Mouse (Mus musculus): ENCODE results near the gene Dnajc11.

Gene Dnajc11

GRCm38 (mm10) chr4:151986650-151987049 is 53.2 kb downstream of the Dnajc11 start:
- peak in 1 of 2 experiments; percentile 53 for DNase-seq

DNA sequence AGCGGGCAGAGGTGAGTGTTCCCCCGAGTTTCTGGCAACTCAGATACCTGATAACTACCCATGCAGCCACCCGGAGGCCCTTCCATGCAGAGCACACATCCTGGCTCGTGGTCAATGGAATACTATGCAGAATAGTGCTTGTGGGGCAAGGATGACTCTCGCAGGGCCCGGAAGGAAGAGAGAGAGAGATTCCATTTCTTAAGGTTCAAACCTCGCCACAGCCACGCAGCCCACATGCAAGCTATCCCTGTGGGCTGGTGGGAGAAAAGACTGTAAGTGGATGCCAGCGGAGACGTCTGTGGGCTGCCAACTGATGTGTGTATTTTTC is 54.5 kb downstream of the Dnajc11 start:
- no peak for DNase-seq

DNA sequence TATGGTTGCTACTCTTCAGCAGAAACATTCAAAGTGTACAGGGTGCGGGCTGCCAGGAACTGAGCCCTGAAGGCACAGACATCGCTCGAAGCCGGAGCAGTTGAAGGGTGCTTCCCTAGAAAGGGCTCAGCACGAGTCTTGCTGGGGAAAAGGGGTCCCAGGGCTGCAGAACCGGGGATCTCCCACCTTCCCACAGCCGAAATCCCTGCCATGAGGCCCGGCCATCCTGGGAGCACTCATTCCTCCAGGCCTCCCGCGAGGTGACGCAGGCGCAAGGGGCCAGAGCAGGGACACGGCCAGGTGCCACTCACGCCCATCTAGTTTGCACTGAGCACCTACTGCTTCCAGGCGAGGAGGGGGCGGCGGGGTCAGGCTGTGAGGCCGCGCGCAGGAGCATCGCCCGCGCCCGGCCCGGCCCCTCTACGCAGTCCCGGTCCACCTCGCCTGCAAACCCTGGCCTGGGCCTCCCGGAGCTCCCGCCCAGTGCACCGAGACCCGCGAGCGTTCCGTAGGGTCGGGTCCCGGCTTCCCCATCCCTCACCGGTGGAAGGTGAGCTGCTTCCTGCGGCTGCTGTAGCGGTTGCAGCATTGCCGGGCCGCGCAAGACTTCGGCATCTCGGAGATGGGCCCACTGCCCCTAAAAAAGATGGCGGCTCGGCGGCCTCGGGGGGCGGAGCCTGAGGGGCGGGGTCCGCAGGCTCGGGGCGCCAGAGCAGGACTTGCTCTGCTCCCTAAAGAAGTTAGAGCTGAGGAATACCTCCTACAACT is 55.0 kb downstream of the Dnajc11 start, which contains the start of gene Thap3:
Thap3 (minus strand) TSS at position 656 of the 768 bp plus-strand sequence.
- DNase-seq = peak; percentile 82 to 88

DNA sequence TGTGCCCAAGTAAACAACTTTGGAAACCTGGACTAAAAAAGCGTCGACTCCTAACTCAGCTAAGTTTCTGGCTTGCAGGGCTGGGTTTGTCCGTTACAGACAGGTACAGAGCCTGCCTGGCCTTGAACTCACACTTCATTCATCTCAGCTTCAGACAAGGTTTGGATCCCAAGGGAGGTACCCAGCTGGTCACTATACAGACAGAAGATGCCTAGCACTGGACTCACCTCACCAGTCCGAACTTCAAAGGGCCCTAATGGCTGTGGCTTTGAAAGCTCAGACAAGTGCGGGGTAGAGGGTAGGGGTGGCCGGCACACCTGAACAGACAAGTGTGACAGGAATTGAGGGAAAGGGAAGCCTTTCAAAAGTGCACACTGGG is 55.6 kb downstream of the Dnajc11 start:
- no peak for DNase-seq

DNA sequence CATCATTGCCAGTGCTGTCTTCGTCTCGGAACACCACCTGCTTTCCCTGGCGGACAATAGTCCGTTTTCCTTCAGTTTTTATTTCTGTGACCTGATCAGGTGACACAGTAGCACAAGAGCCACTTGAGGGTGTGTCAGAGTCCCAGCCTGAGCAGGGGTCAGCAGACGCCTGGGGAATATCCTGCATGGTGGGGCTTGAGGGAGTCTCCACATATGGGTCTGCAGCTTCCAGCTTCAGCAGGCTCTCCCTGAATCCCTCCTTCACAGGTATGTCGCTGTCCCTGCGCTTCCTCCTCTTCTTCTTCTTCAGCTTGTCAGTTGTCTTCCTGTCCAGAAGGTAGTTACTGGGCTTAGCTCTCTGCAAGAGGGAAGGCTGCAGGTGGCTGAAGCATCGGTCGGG is 58.6 kb downstream of the Dnajc11 start:
- DNase-seq = no peak

GRCm38 (mm10) chr4:151993035-151993434 is 59.5 kb downstream of the Dnajc11 start:
- DNase-seq = no peak

DNA sequence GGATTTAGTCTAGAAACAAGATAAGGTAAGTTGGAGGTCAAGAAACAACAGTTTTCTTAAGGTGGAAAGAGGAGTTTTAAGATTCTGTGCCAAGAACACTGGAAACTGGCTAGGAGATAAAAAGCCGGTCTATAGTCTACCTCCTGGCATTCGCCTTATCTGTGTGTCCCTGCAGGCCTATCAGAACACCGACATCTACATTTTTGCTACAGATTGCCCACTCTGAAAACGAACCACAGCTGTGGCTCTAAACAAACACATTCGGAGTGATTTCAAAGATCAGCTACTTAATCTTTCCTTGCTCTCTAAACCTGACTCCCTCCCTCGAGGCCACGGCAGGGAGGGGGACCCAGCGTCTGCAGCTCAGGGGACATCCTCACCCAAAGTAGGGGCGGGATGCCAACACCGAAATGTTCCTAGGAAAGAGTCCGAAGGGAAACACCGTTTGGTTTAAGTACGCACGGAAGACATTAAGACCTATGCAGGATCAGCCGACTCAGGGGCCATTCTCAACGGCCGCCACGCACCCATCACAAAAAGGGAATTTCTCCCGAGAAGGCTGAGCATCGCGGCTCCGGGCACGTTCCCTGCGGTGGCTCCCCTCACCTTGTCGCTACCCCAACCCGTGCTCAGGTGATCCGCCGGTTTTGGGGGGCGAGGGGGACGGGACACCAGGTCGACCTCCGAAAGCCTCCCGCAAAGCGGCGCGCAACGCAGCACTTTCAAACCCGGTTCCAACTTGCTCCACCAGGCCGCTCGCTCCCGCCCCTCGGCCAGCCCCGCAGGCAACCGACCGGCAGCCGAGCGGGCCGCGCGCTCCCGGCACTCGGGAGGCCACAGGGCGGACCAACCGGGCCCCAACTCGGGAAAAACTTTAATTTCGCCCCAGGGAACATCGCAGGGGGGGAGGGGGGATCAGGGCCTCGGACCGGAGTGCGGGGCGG is 61.0 kb downstream of the Dnajc11 start:
- DNase-seq = peak; percentile 51 to 62

DNA sequence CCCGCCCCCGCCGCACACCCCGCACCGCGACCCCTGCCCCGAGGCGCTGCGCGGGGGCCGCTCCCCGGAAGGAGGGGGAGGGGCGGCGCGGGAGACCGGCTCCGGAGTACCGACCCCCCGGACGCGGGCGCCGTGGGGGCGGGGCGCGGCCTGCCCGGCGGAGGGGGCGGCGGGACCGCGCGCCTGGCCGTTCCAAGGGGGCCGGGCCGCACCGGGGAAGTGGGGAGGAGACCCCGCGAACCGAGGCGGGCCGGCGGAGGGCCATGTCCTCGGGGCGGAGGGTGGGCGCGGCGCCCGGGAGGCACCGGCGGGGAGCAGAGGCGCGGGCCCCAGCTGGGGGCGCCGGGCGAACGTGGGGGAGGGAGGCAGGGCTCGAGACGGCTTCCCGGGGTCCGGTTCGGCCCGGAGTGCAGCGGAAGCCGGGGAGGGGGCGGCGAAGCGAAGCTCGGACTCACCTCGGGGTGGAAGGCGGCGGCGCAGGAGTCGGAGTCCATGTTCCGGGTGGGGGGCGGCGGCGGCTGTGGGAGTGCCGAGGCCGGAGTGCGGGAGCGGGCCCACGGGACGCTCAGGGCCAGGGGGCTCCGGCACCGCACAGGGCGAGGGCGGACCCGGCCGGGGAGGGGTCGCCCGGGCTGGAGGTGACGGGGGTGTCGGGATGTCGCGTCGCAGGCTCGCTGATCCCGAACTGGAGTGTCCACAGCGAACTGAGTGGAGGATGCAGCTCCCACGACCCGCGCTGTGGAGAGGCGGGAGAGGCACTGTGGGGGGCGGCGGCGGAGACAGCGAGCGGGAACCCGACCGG is 62.1 kb downstream of the Dnajc11 start:
- DNase-seq = peak in 1 of 2 experiments; percentile 68

GRCm38 (mm10) chr4:151996173-151996950 is 62.9 kb downstream of the Dnajc11 start, which contains the start of gene Phf13:
Gene Phf13 (minus strand): TSS chr4:151996258.
- DNase-seq = peak; percentile 98 to 100

DNA sequence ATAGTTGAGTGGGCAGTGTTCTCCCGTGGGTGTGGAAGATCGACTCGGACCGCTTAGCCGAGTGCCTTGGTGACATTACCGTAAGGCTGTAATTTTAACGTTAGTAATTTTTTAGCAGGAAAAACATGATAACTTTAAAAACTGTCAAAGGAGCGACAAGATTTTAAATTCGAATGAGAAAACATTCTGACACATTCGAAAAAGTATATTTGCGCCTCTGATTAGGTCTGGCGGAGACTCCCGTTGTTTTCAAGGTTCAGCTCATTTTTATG is 63.4 kb downstream of the Dnajc11 start:
- no peak for DNase-seq

DNA sequence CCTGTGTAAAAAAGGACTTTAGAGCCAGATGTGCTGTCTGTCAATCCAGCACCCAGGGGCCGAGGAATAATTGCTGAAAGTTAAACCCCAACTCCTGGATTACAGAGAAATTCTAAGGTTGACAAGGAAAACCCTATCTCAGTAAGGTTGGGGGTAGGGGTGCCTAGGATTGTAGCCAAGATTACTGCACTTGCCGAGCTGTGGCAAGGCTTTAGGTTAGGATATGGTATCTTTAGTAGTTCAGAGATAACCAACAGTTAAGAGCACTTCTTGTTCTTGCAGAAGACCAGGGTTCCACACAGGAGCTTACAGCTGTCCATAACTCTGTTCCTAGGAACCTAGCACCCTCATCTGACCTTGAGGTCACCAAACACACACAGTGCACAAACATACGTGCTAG is 64.2 kb downstream of the Dnajc11 start:
- no peak for DNase-seq

DNA sequence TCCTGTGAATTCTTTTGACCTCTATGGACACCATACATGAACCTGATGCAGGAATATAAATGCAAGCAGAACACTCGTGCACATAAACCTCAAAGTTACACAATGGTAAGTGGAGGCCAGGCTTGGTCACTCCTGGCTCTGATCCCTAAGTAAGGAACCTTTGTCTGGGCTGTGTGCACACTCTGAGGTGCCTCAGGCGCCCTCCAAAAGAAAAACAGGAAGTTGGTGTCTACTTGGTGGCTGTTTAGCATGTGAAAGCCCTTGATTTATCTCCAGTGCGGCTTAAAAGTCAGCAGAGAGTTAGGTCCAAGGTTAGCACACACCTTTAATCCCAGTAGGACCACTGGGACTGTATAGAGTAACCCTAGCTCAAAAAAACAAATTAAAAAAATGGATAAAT is 66.0 kb downstream of the Dnajc11 start:
- no peak for DNase-seq

DNA sequence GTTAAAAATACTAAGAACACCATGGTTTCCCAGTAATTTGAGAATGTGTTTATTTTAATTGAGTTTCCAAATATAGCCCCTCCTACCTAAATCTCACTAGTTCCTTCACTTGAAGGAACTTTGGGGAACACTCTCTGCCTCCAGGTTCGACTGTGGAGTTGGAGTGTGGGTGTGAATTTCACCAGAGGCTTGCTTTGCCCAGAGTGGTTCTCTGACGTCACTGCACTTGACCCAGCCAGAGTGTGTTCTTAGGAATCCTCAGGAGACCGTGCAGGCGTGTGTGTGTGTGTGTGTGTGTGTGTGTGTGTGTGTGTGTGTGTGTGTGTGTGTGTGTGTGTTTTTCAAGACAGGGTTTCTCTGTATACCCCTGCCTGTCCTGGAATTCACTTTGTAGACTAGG is 67.4 kb downstream of the Dnajc11 start:
- DNase-seq = no peak

GRCm38 (mm10) chr4:152001335-152001734 is 67.8 kb downstream of the Dnajc11 start:
- no peak for DNase-seq

GRCm38 (mm10) chr4:152002063-152002462 is 68.6 kb downstream of the Dnajc11 start:
- DNase-seq = no peak

GRCm38 (mm10) chr4:152006137-152006536 is 72.6 kb downstream of the Dnajc11 start:
- peak in 1 of 2 experiments; percentile 37 for DNase-seq

- DNase-seq = no peak
These were observed 73.3 kb downstream of the Dnajc11 start for GRCm38 (mm10) chr4:152006812-152007211.

DNA sequence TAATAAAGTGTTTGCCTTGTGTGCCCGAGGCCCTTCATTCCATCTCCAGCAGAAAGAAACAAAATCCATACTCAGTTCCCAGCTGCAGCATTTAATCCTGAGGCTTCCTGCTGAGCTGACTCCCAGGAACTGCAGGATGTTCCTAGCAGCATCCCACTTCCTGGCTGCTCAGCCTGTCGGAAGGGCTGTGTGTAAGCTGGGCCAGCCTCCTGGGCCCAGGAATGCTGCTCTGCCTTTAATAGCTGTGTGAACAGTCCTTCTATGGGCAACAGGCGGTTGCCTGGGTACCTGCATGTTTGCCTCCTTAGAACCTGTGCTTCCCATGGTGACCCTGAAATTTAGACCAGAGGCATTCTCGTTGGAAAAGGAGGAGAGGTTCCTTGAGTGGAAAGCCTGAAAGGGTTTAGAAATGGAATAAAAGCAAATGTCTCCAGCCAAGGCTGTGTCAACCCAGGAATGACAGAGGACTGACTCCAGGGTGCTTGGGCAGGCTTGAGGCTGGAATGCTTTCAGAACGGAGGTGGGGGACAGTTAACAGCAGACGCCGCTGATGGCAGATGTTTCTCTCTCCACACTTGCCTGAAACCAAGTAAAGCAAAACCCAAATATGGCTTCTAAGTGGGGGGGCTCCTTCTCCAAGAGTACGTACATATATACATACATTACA is 74.1 kb downstream of the Dnajc11 start:
- DNase-seq = peak in 1 of 2 experiments; percentile 26

- no peak for DNase-seq
These were observed 74.6 kb downstream of the Dnajc11 start for GRCm38 (mm10) chr4:152008148-152008500.

DNA sequence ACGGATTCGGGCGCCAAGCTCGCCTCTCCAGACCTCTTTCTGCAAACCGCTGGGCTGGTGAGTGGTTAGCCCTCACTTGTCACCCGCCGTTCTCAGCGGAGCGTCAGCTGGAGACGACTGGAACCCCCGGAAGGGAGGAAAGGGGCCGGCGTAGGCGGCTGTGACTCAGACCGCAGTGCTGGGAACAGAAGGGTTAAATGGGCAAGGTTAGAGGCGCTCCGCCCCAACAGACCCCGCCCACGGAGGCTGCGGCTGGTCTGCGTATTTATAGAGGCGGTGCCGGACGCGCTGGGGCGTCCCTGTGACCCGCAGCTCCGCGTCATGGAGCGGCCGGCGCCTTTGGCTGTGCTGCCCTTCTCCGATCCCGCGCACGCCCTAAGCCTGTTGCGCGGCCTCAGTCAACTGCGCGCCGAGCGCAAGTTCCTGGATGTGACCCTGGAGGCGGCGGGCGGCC is 75.2 kb downstream of the Dnajc11 start, which contains the start of gene Klhl21:
Klhl21 (plus strand) TSS at position 182 of the 454 bp plus-strand sequence.
- peak; percentile 94 to 95 for DNase-seq

Measured in cerebellum, adult 18-20 months (tissue).